Mouse (Mus musculus): ENCODE data around the gene Pofut1.

Gene Pofut1

GRCm38 (mm10) chr2:153241250-153242014, at the start of gene Pofut1, which contains the start of gene Plagl2:
Gene Pofut1 (plus strand): TSS chr2:153241533.
Gene Plagl2 (minus strand): TSS chr2:153241426.
- peak; percentile 94 for DNase-seq (ENCODE audit: low spot score)

- no peak for DNase-seq (ENCODE audit: low spot score)
These were observed 47.1 kb upstream of the Pofut1 start for GRCm38 (mm10) chr2:153194255-153194654.

GRCm38 (mm10) chr2:153198485-153198884, 42.8 kb upstream of the Pofut1 start:
- peak; percentile 21 for DNase-seq (ENCODE audit: low spot score)

DNA sequence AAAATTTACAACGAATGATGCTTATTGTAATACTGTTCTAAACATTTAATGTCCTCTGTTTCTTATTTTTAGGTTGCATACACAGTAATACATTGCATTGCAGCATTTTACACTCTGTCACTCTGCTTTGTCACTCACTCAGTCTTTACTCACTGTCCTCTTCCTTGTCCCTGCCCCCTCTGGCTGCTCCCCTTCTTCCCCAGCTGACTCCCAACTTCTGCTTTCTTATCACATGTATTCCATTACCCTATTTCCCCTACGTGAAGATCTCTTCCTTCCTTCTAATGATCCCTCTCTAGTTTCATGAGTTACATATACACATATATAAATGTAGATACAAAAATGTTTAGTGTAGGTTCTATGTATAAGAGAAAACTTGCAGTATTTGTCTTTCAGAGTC, 42.2 kb upstream of the Pofut1 start:
- DNase-seq (ENCODE audit: low spot score) = no peak

GRCm38 (mm10) chr2:153202766-153203165, 38.6 kb upstream of the Pofut1 start:
- DNase-seq (ENCODE audit: low spot score) = peak; percentile 47

- DNase-seq (ENCODE audit: low spot score) = no peak
These were observed 33.2 kb upstream of the Pofut1 start for GRCm38 (mm10) chr2:153208149-153208548.

DNA sequence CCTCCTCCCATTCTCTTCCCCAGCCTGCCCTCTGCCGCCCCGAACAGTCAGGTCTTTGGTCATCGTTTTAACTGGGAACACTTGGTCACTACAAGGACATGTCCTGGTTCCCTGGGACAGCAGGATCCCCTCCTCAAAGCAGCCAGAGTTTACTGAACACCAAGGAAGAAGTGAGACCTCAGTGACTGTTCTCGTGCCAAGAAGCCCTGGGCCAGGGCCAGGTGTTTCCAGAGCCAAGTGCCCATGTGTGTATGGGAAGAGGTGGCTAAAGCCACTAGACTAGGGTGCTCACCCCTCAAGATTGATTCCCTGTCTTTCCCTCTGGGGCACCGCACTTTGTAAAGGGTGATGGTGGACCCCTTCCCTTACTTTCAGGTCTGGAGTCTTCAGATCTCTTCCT, 32.0 kb upstream of the Pofut1 start:
- no peak for DNase-seq (ENCODE audit: low spot score)

DNA sequence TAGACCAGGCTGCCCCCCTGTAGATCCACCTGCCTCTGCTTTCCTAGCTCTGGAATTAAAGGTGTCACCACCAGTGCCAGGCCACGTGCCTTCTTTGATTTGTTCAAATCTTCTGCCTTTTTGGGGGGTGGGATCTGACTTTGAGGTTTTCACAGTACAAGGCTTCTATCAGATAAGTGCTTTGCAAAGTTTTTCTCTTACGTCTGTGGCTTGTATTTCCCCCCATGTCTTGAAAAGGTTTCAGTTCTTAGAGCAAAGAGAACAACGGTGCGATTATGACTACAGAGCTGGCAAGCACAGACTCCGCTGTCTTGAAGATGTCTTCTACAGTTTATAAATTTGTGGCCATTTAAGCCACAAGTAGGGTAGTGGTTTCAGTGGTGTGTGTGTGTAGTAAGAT, 29.9 kb upstream of the Pofut1 start:
- DNase-seq (ENCODE audit: low spot score) = no peak

- DNase-seq (ENCODE audit: low spot score) = no peak
These were observed 28.0 kb upstream of the Pofut1 start for GRCm38 (mm10) chr2:153213351-153213750.

DNA sequence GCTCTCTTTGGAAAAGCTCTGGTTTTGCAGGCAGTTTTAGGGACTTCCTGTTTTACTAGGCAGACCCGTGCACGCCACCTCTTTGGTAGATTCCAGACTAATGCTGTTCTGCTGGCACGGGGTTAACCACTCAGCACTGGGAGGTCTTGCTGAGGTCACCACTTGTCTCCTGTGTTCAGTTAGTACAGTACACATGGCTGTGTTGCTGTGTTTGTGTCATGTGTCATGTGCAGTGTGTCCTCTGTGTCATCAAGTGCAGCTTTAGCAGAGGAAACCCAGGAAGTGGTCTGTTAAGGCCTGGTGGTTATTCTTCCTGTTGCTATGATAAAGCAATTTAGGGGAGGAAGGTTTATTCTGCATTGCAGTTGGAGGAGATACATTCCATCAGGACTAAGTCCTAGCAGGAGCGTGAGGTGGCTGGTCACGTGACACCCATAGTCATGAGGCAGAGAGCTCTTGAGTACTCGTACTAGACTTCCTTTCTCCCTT, 26.5 kb upstream of the Pofut1 start:
- no peak for DNase-seq (ENCODE audit: low spot score)

DNA sequence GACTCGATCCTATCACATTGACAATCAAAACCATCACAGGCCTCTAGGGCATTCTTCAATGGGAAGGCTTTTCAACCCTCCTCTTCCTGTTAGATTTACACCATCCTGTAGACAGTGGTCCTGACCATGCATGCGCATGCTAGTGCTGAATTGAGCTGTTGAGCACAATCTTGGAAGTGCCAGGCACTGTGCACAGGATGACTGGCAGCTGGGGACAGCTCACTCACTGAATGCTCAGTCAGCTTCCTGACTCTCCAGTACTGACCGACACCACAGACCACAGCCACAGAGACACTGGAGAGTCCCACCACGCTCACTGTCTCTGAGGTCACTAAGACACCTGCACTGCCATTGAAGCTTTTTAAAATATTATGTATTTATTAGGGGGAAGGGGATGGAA, 25.9 kb upstream of the Pofut1 start:
- no peak for DNase-seq (ENCODE audit: low spot score)

DNA sequence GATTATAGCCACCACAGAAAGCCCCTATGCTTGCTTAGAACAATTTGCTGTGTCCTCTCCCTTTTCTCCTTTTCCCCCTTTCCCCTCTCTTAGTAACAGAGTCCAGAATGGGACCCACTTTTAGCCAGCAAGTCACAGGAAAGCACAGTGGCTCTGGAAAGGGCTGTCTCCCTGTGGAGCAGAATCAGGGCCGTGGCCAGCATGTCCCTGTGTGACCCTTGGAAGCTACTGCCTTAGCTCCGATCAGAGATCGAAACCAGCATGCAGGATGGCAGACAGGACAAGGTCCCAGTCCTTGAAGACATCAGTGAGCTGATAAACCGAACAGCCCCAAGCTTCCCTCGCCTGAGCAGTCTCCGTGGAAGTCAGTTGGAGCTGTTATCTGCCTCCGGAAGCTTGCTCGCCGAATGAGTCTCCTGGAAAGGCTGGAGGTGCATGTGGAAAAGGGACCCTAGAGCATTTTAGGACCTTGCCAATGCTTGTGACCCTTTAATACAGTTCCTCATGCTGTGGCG, 23.4 kb upstream of the Pofut1 start:
- no peak for DNase-seq (ENCODE audit: low spot score)

- DNase-seq (ENCODE audit: low spot score) = no peak
These were observed 22.8 kb upstream of the Pofut1 start for GRCm38 (mm10) chr2:153218516-153218915.

DNA sequence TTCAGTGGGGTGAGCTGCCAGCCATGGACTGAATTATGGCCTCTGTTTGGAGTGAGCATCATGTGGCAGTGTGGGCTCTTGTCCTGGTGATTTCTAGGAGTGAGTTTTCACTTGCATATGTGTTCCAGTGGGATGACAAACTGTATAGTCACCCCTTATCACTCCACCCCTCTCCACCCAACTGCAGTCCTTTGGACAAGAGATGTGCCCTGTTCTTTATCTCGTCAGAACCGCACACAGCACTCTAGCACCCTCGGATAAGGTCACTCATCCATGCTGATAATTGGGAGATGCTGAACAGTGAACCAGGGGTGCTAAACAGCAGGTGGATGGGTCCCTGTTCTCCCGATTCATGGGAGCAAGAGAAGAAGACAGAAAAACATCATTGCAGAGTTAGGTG, 19.7 kb upstream of the Pofut1 start:
- DNase-seq (ENCODE audit: low spot score) = no peak

DNA sequence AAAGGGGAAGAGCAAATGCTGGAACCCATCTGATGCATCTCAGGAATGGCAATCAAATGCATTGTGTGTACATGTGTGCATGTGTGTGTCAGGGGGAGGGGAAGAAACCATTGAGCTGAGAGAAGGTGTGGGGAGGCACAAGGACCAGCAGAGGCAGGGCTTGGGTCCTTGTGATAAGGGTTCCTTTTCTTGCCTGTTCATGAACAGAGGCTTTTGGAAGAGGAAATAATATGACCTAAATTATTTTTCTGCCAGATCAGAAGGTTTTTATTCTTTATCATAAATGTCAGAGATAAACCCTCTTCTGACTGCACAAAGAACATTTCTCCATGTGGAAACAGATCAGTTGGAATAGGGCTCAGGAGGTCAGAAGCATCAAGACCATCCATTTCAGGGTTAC, 19.2 kb upstream of the Pofut1 start:
- DNase-seq (ENCODE audit: low spot score) = no peak

DNA sequence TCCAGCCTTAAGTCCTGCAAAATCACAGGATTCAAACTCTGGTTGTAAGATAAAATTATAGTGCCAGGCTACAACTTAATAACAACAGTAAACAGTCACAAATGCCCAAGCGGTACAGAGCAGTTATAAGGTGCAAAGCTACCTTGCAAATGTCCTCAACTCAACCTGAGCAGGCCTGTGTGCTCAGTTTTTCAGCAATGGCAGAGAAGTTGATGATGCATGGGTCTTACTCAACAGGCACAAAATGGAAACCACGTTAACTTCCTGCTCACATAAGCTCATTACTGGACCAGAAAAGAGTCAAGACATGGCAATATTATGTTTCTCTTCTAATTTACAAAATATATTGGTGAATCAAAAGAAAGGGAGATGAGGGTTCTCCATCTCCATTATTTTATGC, 18.8 kb upstream of the Pofut1 start:
- no peak for DNase-seq (ENCODE audit: low spot score)

DNA sequence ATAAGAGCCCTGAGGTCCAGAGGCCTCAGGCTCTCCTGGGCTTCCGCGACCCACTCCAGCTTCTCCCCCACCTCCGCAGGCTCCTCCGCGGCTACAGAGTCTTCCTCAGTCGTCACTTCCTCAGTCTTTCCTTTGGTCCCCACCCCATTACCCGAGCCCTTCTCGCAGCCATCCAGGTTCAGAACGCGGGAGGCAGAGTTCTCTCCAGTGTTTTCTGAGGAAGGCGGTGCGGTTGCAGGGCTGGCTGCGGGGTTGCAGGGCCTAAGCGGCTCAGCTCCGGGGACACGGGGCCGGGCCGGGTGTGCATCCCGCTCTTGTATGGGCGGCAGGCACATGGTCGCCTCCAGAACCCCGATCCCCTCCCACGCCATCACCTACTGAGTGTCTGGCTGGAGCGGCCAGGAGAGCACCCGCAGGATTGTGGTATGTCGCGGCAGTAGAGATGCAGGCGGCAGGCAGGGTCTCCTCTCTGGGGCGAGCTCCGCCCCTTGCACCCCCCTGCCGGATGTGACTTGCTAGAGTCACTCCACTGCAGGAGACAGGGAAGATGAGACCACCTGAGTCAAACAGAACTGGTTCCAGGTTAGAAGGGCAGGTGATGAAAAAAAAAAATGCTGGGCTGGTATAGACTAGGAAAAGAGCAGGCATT, 16.3 kb upstream of the Pofut1 start, which contains the start of gene Tspyl3:
Tspyl3 (minus strand) TSS at position 496 of the 649 bp plus-strand sequence.
- DNase-seq (ENCODE audit: low spot score) = peak; percentile 37

- no peak for DNase-seq (ENCODE audit: low spot score)
These were observed 15.8 kb upstream of the Pofut1 start for GRCm38 (mm10) chr2:153225595-153225953.

- no peak for DNase-seq (ENCODE audit: low spot score)
These were observed 13.4 kb upstream of the Pofut1 start for GRCm38 (mm10) chr2:153227959-153228358.

GRCm38 (mm10) chr2:153228523-153228922, 12.8 kb upstream of the Pofut1 start:
- DNase-seq (ENCODE audit: low spot score) = no peak

DNA sequence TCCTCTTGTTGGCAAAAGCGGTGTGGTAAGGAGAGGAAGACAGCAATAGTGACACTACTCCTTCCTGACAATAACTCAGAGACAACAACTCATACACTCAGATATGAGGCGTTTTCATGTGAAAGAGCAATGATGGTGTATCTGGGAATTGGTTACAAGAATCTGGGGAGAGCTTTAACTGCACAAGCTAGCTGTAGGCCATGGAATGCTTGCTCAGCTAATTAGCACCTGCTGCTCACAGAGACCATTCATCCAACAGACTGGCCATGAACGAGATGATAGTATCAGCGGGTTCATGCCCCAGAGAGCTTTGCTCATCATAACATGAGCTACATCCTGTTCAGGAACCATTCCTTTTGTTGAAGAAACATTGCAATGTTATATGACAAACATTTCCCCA, 4.1 kb upstream of the Pofut1 start:
- DNase-seq (ENCODE audit: low spot score) = no peak

DNA sequence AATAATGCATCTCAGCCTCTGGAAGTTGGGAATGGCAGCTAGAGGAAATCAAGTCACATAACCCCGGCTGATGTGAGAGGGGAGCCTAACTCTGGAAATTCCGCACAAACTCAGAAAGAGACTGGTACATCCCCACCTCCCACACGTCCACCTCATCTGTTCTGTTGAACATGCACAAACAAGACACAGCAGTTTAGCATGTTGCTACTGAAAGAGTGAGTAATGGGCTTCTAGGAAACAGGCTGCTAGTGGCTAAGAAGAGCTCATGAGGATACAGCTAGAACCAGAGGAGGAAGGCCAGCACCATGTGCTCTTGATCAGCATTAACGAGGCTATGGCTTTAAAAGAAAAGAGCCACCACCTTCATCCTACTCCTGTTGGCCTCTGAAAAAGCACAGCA, 3.4 kb upstream of the Pofut1 start:
- no peak for DNase-seq (ENCODE audit: low spot score)

GRCm38 (mm10) chr2:153238406-153238805, 2.9 kb upstream of the Pofut1 start:
- DNase-seq (ENCODE audit: low spot score) = no peak
